16 mouse cellular contexts compared by ENCODE assay signal in genomic region chr11:59737250-59737649, GRCm38 (mm10). TPM values are rescaled to one million over a fixed set of nuclear protein-coding genes. Genes with fewer than 3 reads are reported as not detected.
"Had no signal": no experiment of that assay in that cellular context is flagged by ENCODE, and none has a peak within 500 bp of the region (broad histone marks: within the 10 kb centered on the region; RNA-seq: fewer than 3 reads in every experiment).

No protein-coding gene starts in this region.

- ATAC-seq: liver, postnatal 0 days; midbrain, embryonic 15.5 days had no signal

- H3K27me3 ChIP-seq: limb, embryonic 13.5 days; liver, embryonic 13.5 days; lung, embryonic 15.5 days; megakaryocyte, embryonic 14.5 days; midbrain, embryonic 15.5 days; neural tube, embryonic 13.5 days; stomach, embryonic 15.5 days had no signal

- H3K4me1 ChIP-seq: limb, embryonic 13.5 days; midbrain, embryonic 15.5 days had no signal

- H3K9me3 ChIP-seq: limb, embryonic 13.5 days; liver, embryonic 13.5 days; lung, embryonic 15.5 days; megakaryocyte, embryonic 14.5 days; midbrain, embryonic 15.5 days; neural tube, embryonic 13.5 days; stomach, embryonic 15.5 days had no signal

- H3K27ac ChIP-seq: kidney, postnatal 0 days; limb, embryonic 13.5 days; liver, embryonic 13.5 days; lung, embryonic 15.5 days; macrophage; midbrain, embryonic 15.5 days; neural tube, embryonic 13.5 days; stomach, embryonic 15.5 days had no signal

- H3K9ac ChIP-seq: limb, embryonic 13.5 days; liver, embryonic 13.5 days; liver, postnatal 0 days; lung, embryonic 15.5 days; midbrain, embryonic 15.5 days; neural tube, embryonic 13.5 days; stomach, embryonic 15.5 days had no signal

- H3K4me3 ChIP-seq: limb, embryonic 13.5 days; liver, embryonic 13.5 days; lung, embryonic 15.5 days; megakaryocyte, embryonic 14.5 days; midbrain, embryonic 15.5 days; neural tube, embryonic 13.5 days; stomach, embryonic 15.5 days had no signal

- H3K4me2 ChIP-seq: limb, embryonic 13.5 days; liver, embryonic 13.5 days; lung, embryonic 15.5 days; midbrain, embryonic 11.5 days; midbrain, embryonic 15.5 days; neural tube, embryonic 13.5 days; stomach, embryonic 15.5 days had no signal

- DNase-seq: kidney, adult 9 months; kidney, postnatal 36 days; liver, embryonic 13.5 days; liver, postnatal 0 days; right cerebral cortex, postnatal 14 days; thymus, postnatal 4 days had no signal

RNA-seq across cellular contexts. Expression of gene Pld6, which starts 50.2 kb away (rescaled TPM):
- total RNA-seq: monocyte, adult 5-6 weeks had no signal
- polyA plus RNA-seq: macrophage had no signal
